ENCODE assay signal across 8 mouse cellular contexts in genomic region chr7:4835631-4836327, GRCm38 (mm10). TPM values are rescaled to one million over a fixed set of nuclear protein-coding genes. Genes with fewer than 3 reads are reported as not detected.
DNase-seq lines count a peak whose midpoint lies in the region; ATAC-seq and TF ChIP-seq lines count a peak whose summit lies in the region.

No protein-coding gene starts in this region.

- H3K4me1 ChIP-seq in forebrain, embryonic 14.5 days (ENCODE audit: control insufficient read depth, insufficient read depth, low read length): peaks cover 4% of the 10 kb centered on the region
- H3K4me1 ChIP-seq in limb, embryonic 14.5 days (ENCODE audit: control insufficient read depth, insufficient read depth, low read length): peaks cover 4% of the 10 kb centered on the region; the same call in 1 of the 2 replicates
- H3K4me1 ChIP-seq in neural tube, embryonic 11.5 days (ENCODE audit: control insufficient read depth, insufficient read depth, low read length): 0 out of 2 replicates have a peak, but pooled peaks cover 3% of the 10 kb centered on the region
- no peaks in the 10 kb centered on the region for H3K4me1 ChIP-seq in thymus, adult 2 months (replicated peaks; ENCODE audit: control insufficient read depth, insufficient read depth, low read length)

- peak overlapping the region; percentile 76 for H3K9ac ChIP-seq in forebrain, embryonic 14.5 days (ENCODE audit: low read length)
- peak overlapping the region; percentile 40; the same call in 1 of the 2 replicates for H3K9ac ChIP-seq in limb, embryonic 14.5 days (ENCODE audit: low read depth, low read length, severe bottlenecking)
- H3K9ac ChIP-seq in neural tube, embryonic 11.5 days (ENCODE audit: low read length): peak overlapping the region; percentile 72

- H3K4me2 ChIP-seq in forebrain, embryonic 14.5 days (ENCODE audit: low read length): peak overlapping the region; percentile 90
- H3K4me2 ChIP-seq in limb, embryonic 14.5 days (replicated peaks; ENCODE audit: low read depth, low read length, severe bottlenecking): peak overlapping the region; percentile 80
- H3K4me2 ChIP-seq in neural tube, embryonic 11.5 days (ENCODE audit: low read depth): peak overlapping the region; percentile 87

- no peaks in the 10 kb centered on the region for H3K27me3 ChIP-seq in forebrain, embryonic 14.5 days (replicated peaks; ENCODE audit: control insufficient read depth, insufficient read depth, low read length)
- H3K27me3 ChIP-seq in limb, embryonic 14.5 days (ENCODE audit: control insufficient read depth, insufficient read depth, low read length): peaks cover 58% of the 10 kb centered on the region
- H3K27me3 ChIP-seq in neural tube, embryonic 11.5 days (ENCODE audit: control insufficient read depth, insufficient read depth, low read length): peaks cover 18% of the 10 kb centered on the region
- peaks cover 7% of the 10 kb centered on the region; the same call in 1 of the 2 replicates for H3K27me3 ChIP-seq in thymus, adult 2 months (ENCODE audit: control insufficient read depth, insufficient read depth, low read length)

- H3K4me3 ChIP-seq in forebrain, embryonic 14.5 days (ENCODE audit: low read depth, low read length): peak overlapping the region; percentile 52
- H3K4me3 ChIP-seq in limb, embryonic 14.5 days (replicated peaks; ENCODE audit: low read length): peak overlapping the region; percentile 43
- peak overlapping the region; percentile 50 for H3K4me3 ChIP-seq in neural tube, embryonic 11.5 days (ENCODE audit: low read depth, low read length)
- no peak overlapping the region for H3K4me3 ChIP-seq in thymus, adult 2 months (ENCODE audit: control insufficient read depth, insufficient read depth, low read length)

- no peaks in the 10 kb centered on the region for H3K9me3 ChIP-seq in forebrain, embryonic 14.5 days (replicated peaks; ENCODE audit: control insufficient read depth, low read length)
- no peaks in the 10 kb centered on the region for H3K9me3 ChIP-seq in limb, embryonic 14.5 days (ENCODE audit: control insufficient read depth, low read length)
- no peaks in the 10 kb centered on the region for H3K9me3 ChIP-seq in neural tube, embryonic 11.5 days (ENCODE audit: control insufficient read depth, low read length)

- WGBS in forebrain, embryonic 14.5 days: 4% methylated on average over 33 of the region's 34 CpGs
- WGBS in limb, embryonic 14.5 days: 7% methylated on average over 27 of the region's 34 CpGs
- 4% methylated on average over 34 of the region's 34 CpGs for WGBS in neural tube, embryonic 11.5 days
- WGBS in thymus, adult 2 months: 4% methylated on average over 34 of the region's 34 CpGs

- H3K36me3 ChIP-seq in forebrain, embryonic 14.5 days (ENCODE audit: control insufficient read depth, insufficient read depth, low read length): no peaks in the 10 kb centered on the region
- no peaks in the 10 kb centered on the region for H3K36me3 ChIP-seq in limb, embryonic 14.5 days (ENCODE audit: control insufficient read depth, insufficient read depth, low read length)
- H3K36me3 ChIP-seq in neural tube, embryonic 11.5 days (ENCODE audit: control insufficient read depth, insufficient read depth, low read length): no peaks in the 10 kb centered on the region
- no peaks in the 10 kb centered on the region for H3K36me3 ChIP-seq in thymus, adult 2 months (ENCODE audit: control insufficient read depth, insufficient read depth, low read length)

- peak overlapping the region; percentile 70; the same call in 1 of the 2 replicates for H3K27ac ChIP-seq in forebrain, embryonic 14.5 days (ENCODE audit: low read depth, low read length)
- no peak overlapping the region for H3K27ac ChIP-seq in limb, embryonic 14.5 days (replicated peaks; ENCODE audit: low read depth, low read length)
- H3K27ac ChIP-seq in neural tube, embryonic 11.5 days (ENCODE audit: low read depth, low read length): no peak overlapping the region
- H3K27ac ChIP-seq in thymus, adult 2 months (ENCODE audit: control insufficient read depth, insufficient read depth, low read length): no peak overlapping the region

- ATAC-seq in forebrain, embryonic 14.5 days: peak; percentile 60
- ATAC-seq in limb, embryonic 14.5 days (ENCODE audit: low FRiP score, low read depth): no peak
- no peak; the same call in none of the 2 replicates for ATAC-seq in neural tube, embryonic 11.5 days (ENCODE audit: insufficient read depth, low FRiP score, low TSS enrichment)

- TF ChIP-seq POLR2A in limb, embryonic 14.5 days (IDR thresholded peaks at IDR 0.05; ENCODE audit: borderline replicate concordance, extremely low read depth, insufficient read depth, insufficient read length): no peak
- no peak for TF ChIP-seq POLR2A in thymus, adult 2 months (IDR thresholded peaks at IDR 0.05; ENCODE audit: control insufficient read depth, extremely low read depth, insufficient read depth, low read length, poor library complexity)

- DNase-seq in kidney, adult 9 months: peak; percentile 24
- DNase-seq in kidney, adult 11 months: no peak
- no peak for DNase-seq in forebrain, embryonic 14.5 days (ENCODE audit: low spot score)
- no peak for DNase-seq in limb, embryonic 14.5 days (ENCODE audit: low spot score)
- DNase-seq in neural tube, embryonic 11.5 days (ENCODE audit: low spot score): no peak
- no peak for DNase-seq in thymus, postnatal 25 days
- no peak for DNase-seq in thymus, adult 2 months
- DNase-seq in urinary bladder, postnatal 10 days (ENCODE audit: low spot score): no peak

- no peak for TF ChIP-seq CTCF in thymus, adult 2 months (IDR thresholded peaks at IDR 0.05; ENCODE audit: borderline replicate concordance, control insufficient read depth, extremely low read depth, insufficient read depth, low read length, poor library complexity)

RNA-seq across cellular contexts. Expression of gene Shisa7, which starts 8.7 kb away (rescaled TPM):
- polyA plus RNA-seq in forebrain, embryonic 14.5 days (2014; fragmentation: Nextera tagmentation; extraction: Ambion mirVana): 5.8 and 7.7 TPM in 2 replicates
- 4.2 and 5.1 TPM in 2 replicates for polyA plus RNA-seq in limb, embryonic 14.5 days (2012; rRNA removed)
- polyA plus RNA-seq in limb, embryonic 14.5 days (2014; fragmentation: Nextera tagmentation; extraction: Ambion mirVana): 0.43 and 0.54 TPM in 2 replicates
- polyA plus RNA-seq in neural tube, embryonic 11.5 days (2014; fragmentation: Nextera tagmentation; extraction: Ambion mirVana): 3.1 and 3.2 TPM in 2 replicates
- polyA plus RNA-seq in thymus, adult 2 months (2012; rRNA removed): 0.48 and 0.74 TPM in 2 replicates

RNA-seq across cellular contexts. Expression of gene Ube2s, which starts 23.4 kb away (rescaled TPM):
- 378 and 472 TPM in 2 replicates for polyA plus RNA-seq in forebrain, embryonic 14.5 days (2014; fragmentation: Nextera tagmentation; extraction: Ambion mirVana)
- 515 and 618 TPM in 2 replicates for polyA plus RNA-seq in limb, embryonic 14.5 days (2012; rRNA removed)
- 366 and 368 TPM in 2 replicates for polyA plus RNA-seq in limb, embryonic 14.5 days (2014; fragmentation: Nextera tagmentation; extraction: Ambion mirVana)
- polyA plus RNA-seq in neural tube, embryonic 11.5 days (2014; fragmentation: Nextera tagmentation; extraction: Ambion mirVana): 422 and 471 TPM in 2 replicates
- polyA plus RNA-seq in thymus, adult 2 months (2012; rRNA removed): 970 and 1,071 TPM in 2 replicates

RNA-seq across cellular contexts. Expression of gene Isoc2b, which starts 34.3 kb away (rescaled TPM):
- polyA plus RNA-seq in forebrain, embryonic 14.5 days (2014; fragmentation: Nextera tagmentation; extraction: Ambion mirVana): 3.3 and 4.3 TPM in 2 replicates
- 7.4 and 11.0 TPM in 2 replicates for polyA plus RNA-seq in limb, embryonic 14.5 days (2012; rRNA removed)
- polyA plus RNA-seq in limb, embryonic 14.5 days (2014; fragmentation: Nextera tagmentation; extraction: Ambion mirVana): 9.7 and 9.9 TPM in 2 replicates
- 2.4 and 2.5 TPM in 2 replicates for polyA plus RNA-seq in neural tube, embryonic 11.5 days (2014; fragmentation: Nextera tagmentation; extraction: Ambion mirVana)
- polyA plus RNA-seq in thymus, adult 2 months (2012; rRNA removed): 21.8 and 23.6 TPM in 2 replicates

RNA-seq across cellular contexts. Expression of gene Isoc2a, which starts 41.2 kb away (rescaled TPM):
- 0.53 and 0.59 TPM in 2 replicates for polyA plus RNA-seq in forebrain, embryonic 14.5 days (2014; fragmentation: Nextera tagmentation; extraction: Ambion mirVana)
- 13.6 and 16.7 TPM in 2 replicates for polyA plus RNA-seq in limb, embryonic 14.5 days (2012; rRNA removed)
- polyA plus RNA-seq in limb, embryonic 14.5 days (2014; fragmentation: Nextera tagmentation; extraction: Ambion mirVana): 1.1 and 1.3 TPM in 2 replicates
- 0.49 and 0.82 TPM in 2 replicates for polyA plus RNA-seq in neural tube, embryonic 11.5 days (2014; fragmentation: Nextera tagmentation; extraction: Ambion mirVana)
- polyA plus RNA-seq in thymus, adult 2 months (2012; rRNA removed): 20.3 and 20.5 TPM in 2 replicates

RNA-seq across cellular contexts. Expression of gene Rpl28, which starts 43.1 kb away (rescaled TPM):
- 179 and 182 TPM in 2 replicates for polyA plus RNA-seq in forebrain, embryonic 14.5 days (2014; fragmentation: Nextera tagmentation; extraction: Ambion mirVana)
- 486 and 665 TPM in 2 replicates for polyA plus RNA-seq in limb, embryonic 14.5 days (2012; rRNA removed)
- polyA plus RNA-seq in limb, embryonic 14.5 days (2014; fragmentation: Nextera tagmentation; extraction: Ambion mirVana): 253 and 275 TPM in 2 replicates
- 157 and 169 TPM in 2 replicates for polyA plus RNA-seq in neural tube, embryonic 11.5 days (2014; fragmentation: Nextera tagmentation; extraction: Ambion mirVana)
- 367 and 512 TPM in 2 replicates for polyA plus RNA-seq in thymus, adult 2 months (2012; rRNA removed)
